Mouse (Mus musculus): ENCODE data around the gene Ccdc50.

The Ccdc50 gene

DNA sequence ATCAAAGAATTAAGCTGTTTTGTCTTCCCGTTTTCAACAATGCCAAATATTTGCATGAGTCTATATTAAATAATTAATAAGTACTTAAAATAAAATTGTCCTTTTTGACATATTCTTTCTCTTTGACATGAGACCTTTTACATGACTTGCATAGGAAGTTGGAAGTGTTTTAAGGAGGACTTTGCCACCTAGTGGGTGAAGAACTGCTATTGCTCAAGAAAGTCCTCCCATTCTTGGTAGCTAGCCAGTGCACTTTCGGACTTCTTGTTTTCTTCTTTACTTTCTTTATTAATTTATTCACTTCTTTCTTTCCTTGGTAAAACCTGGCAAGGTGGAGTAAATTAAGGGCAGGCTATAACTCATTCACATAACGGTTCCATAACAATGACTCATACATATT is 55.3 kb downstream of the Ccdc50 start:
- no peak for TF ChIP-seq GATA4 (IDR thresholded peaks at IDR 0.05; ENCODE audit: insufficient replicate concordance, low read length)

DNA sequence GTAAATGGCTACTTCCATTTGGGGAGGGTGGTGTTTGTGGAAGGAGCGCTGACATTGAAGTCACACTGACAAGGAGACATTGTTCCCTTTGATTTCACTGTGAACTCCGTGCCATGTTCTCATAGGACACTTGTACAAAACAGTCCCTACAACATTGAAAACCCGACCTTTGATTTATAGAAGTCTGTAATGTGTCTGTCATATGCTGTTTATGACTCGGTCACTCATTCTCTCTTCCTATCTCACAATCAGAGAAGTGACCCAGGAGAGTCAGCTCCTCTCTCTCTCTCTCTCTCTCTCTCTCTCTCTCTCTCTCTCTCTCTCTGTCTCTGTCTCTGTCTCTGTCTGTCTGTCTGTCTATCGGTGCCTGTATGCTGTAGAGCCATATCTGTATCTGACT is 60.7 kb downstream of the Ccdc50 start:
- no peak for TF ChIP-seq GATA4 (IDR thresholded peaks at IDR 0.05; ENCODE audit: insufficient replicate concordance, low read length)

DNA sequence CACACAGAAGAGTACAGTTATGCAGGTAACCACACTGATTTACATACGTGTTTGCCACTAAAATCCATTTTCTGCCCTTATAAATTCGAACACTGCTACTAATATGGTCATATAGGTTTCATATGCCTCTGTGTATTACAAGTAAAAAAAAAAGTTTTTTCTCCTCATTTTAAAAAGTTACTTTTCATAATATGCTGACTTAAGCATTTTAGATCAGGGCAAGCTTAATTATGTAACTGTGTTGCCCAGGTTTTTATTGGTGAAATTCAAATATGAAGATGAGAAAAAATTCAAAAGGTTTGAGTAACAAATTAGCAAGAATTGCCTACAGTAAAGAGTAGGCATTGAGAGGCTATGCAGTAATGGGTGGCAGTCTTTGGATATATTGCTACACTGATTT is 62.0 kb downstream of the Ccdc50 start:
- no peak for TF ChIP-seq GATA4 (IDR thresholded peaks at IDR 0.05; ENCODE audit: insufficient replicate concordance, low read length)

DNA sequence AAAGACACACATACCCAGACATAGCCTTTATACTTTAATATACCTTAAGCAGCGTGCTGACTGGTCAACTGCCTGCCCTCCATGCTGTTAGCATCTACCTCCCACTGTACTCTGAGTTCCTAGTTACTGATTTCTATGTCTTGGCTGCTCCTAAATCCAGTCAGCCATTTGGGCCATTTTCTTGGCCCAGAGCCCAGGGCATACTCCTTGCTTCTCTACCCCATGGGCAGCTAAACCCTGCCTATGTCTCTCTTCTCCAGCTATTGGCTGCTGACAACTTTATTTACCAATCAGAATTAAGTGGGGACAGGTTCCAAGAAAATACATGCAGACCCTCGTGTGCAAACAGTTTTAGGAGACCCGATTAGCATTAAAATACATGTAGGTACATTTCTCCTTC is 64.7 kb downstream of the Ccdc50 start:
- TF ChIP-seq GATA4 (IDR thresholded peaks at IDR 0.05; ENCODE audit: insufficient replicate concordance, low read length), result no peak

DNA sequence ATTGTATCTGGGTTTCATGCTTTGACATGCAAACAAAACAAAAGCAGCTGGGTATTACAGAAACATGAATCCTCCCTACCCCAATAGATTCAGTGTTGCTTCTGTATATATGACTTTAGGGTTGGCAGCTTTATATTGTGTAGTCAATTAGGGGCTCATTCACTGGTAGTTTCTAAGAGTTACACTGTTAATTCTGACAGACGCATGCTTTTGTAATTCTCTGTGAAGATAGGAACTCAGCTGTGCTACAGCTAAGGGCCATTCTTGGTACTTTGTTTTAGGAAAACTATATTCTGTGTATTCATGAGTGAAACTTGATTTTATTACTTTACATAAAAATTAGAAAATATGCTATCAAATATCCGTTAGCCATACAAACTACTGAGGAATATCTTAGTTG is 65.2 kb downstream of the Ccdc50 start:
- no peak for TF ChIP-seq GATA4 (IDR thresholded peaks at IDR 0.05; ENCODE audit: insufficient replicate concordance, low read length)

DNA sequence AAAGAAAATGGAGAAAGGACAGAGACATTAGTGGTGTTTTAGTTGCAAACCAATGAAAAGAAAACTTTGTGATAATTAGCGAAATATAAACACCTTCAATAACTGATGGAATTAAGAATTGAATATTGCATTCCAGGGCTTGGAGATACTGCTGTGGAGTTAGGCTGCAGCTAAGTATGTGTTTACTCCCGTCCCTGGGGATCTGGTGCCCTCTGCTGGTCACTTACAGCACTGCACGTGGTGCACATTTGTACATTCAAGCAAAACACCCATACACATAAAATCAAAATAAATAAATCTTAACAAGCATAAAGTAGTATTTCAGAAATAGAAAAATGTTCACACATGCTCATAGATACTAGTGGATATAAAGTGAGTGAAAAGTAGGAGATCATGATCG is 68.6 kb downstream of the Ccdc50 start:
- no peak for TF ChIP-seq GATA4 (IDR thresholded peaks at IDR 0.05; ENCODE audit: insufficient replicate concordance, low read length)

DNA sequence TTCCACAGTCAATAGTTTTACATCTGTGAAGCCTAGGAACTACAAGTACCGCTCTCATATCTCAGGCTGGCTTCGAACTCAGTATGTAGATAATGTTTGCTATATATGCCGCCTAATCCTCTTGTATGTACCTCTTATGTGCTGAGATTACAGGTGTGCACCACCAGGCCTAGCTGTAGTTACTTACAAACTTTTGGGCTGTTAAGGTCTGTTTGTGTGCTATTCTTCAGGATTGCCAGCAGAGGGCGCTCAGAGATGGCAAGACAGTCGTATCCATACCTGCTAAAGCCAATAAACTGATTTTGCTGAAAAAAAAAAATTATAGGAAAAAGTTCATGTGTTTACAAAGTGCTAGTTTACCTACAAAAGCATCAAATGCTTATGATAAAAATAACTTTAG is 80.1 kb downstream of the Ccdc50 start:
- TF ChIP-seq GATA4 (IDR thresholded peaks at IDR 0.05; ENCODE audit: insufficient replicate concordance, low read length), result no peak

DNA sequence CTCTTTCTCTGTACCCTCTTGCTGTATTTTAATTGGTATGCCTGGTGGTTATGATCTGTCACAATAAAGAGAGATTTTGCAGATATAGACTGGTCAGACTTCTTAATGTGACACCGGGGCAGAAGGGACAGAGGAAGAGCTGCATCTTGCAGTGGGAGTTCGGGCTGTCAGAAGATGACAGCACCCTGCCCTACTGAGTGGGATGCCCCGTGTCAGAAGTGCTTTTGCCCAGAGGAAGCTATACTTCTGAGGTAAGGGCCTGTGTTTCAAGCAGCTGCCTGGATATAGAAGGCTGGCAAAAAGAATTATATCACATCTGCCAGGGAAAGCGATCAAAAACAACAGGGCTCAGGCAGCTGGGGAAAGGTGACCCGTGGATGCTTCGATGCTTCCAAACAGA is 82.7 kb downstream of the Ccdc50 start:
- TF ChIP-seq GATA4 (IDR thresholded peaks at IDR 0.05; ENCODE audit: insufficient replicate concordance, low read length), result no peak

DNA sequence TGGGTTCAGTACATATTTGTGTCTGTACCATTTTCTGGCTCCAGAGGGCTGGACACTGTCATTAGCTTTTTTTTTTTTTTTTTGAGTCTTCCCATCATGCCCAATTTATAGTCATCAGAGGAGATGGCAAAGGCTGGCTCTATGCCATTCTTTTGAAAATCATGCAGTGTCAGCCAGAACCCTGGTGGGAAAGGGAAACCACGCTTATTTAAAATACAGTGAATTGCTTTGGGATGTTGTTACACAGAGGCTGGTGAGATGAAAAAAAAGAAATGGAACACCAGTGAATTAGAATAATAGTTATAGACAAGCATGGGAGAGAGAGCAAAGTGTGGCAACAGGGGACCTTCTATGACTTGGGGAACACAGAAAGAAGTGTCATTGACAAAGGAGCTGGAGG is 95.2 kb downstream of the Ccdc50 start:
- TF ChIP-seq GATA4 (IDR thresholded peaks at IDR 0.05; ENCODE audit: insufficient replicate concordance, low read length), result no peak

Data from liver, adult (tissue).